Mouse (Mus musculus): ENCODE results near the gene Sumo3.
A peak's percentile ranks its signal among the peaks of the same experiment; 100 is the strongest.

Sumo3 gene

DNA sequence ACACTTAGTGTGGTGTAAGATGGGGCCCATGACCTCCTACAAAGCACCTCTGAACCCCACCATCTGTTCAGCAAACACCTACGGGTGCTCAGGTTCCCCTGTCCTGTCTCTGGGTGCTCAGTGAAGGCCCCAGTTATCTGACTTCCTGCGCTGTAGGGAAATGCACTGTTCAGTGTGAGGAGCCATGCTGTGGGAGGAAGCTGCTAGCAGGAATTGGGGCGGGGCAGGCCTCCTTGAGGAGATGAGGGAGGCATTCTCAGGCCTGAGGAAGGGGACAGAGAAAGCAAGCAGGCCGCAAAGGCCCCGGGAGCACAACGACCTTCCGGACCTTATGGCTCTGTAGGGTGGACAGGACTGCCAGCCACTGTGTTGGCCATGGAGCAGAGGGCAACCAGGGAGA is 16.8 kb upstream of the Sumo3 start:
- DNase-seq (ENCODE audit: extremely low read depth, low read depth): no peak

- no peak for DNase-seq (ENCODE audit: extremely low read depth, low read depth)
These were observed 16.1 kb upstream of the Sumo3 start for GRCm38 (mm10) chr10:77589749-77590148.

DNA sequence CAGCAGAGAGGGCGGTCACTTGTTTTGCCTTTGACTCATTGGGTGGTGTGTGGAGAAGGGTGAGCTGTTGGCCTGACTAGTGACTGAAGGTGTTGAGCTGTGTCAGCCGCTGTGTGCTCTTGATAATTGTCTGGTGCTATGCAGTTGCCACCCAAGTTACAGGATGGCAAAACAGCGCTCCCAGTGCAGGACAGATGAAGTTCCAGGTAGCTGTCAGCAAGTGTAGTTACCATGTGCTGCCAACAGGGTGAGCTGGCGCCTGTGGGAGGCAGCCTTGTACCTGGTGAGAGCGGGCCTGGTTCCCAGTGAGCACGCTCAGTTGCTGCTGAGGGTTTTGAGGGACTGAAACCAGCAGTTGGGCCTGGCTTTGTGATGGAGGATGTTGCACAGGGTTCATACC is 15.1 kb upstream of the Sumo3 start:
- no peak for DNase-seq (ENCODE audit: extremely low read depth, low read depth)

- DNase-seq (ENCODE audit: extremely low read depth, low read depth): no peak
These were observed 14.4 kb upstream of the Sumo3 start for GRCm38 (mm10) chr10:77591546-77591945.

- DNase-seq (ENCODE audit: extremely low read depth, low read depth): no peak
These were observed 9.8 kb upstream of the Sumo3 start for GRCm38 (mm10) chr10:77596060-77596459.

- DNase-seq (ENCODE audit: extremely low read depth, low read depth): no peak
These were observed 2.9 kb upstream of the Sumo3 start for GRCm38 (mm10) chr10:77603021-77603420.

- DNase-seq (ENCODE audit: extremely low read depth, low read depth): no peak
These were observed 1.8 kb upstream of the Sumo3 start for GRCm38 (mm10) chr10:77604111-77604510.

DNA sequence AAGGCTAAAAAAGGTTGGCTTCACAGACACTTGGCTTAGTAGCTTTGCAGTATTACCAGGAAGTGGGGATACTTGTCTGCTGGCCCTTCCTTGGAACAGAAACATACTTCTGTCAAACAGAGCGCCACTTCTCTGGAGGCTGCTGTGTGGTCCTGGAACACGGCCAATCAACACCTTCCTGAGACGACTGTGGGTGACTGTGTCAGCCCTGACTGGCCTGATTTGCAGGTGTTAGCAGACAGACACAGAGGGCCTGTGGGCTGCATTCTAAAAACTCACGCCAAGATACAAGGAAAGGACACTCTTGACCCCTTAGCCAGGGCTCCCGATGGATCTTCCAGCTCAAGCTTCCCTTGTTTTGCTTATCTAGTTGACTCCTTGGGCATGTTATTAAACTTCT is 939 bp upstream of the Sumo3 start:
- no peak for DNase-seq (ENCODE audit: extremely low read depth, low read depth)

GRCm38 (mm10) chr10:77605368-77605767 is 529 bp upstream of the Sumo3 start:
- peak; percentile 68 for DNase-seq (ENCODE audit: extremely low read depth, low read depth)

DNA sequence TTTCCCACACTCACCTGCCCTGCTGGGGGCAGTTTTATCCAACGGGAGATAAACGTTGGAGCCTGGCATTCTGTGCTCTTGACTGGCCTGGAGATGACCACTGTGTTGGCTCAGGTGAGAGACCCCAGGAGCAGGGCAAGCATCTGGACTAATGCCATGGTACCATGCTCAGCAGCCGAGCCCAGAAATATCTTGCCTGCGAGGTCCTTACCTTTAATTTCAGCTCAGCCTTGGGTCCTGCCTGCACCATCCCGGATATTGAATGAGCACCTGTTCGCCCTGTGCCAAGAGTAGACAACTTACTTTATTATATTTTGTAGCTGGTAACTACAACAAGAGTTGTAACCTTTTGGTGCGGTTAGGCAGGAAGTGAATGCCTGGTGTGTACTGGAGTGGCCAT is 958 bp downstream of the Sumo3 start:
- no peak for DNase-seq (ENCODE audit: extremely low read depth, low read depth)

GRCm38 (mm10) chr10:77607441-77607840 is 1.5 kb downstream of the Sumo3 start:
- no peak for DNase-seq (ENCODE audit: extremely low read depth, low read depth)

DNA sequence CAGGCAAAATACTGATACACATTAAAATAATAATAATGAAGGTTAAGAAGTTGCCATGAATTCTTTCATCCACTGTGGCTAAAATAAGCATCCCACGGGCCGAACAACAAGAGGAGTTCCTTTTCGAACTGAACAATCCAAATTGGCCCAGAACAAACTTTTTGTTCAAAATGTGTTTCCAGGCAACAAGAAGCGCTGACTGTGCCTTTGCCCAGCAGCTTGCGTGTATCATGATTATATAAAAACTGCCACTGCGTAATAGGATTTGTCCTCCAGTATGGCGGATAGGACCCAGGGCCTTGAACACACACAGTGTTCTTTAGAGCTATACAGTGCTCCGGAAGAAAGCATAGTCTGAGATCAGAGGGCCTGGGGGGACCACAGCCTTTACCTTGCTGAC is 2.7 kb downstream of the Sumo3 start:
- DNase-seq (ENCODE audit: extremely low read depth, low read depth): no peak

GRCm38 (mm10) chr10:77610221-77610961 is 4.5 kb downstream of the Sumo3 start:
- DNase-seq (ENCODE audit: extremely low read depth, low read depth): no peak

- DNase-seq (ENCODE audit: extremely low read depth, low read depth): no peak
These were observed 7.5 kb downstream of the Sumo3 start for GRCm38 (mm10) chr10:77613409-77613808.

GRCm38 (mm10) chr10:77615647-77616046 is 9.8 kb downstream of the Sumo3 start:
- no peak for DNase-seq (ENCODE audit: extremely low read depth, low read depth)

DNA sequence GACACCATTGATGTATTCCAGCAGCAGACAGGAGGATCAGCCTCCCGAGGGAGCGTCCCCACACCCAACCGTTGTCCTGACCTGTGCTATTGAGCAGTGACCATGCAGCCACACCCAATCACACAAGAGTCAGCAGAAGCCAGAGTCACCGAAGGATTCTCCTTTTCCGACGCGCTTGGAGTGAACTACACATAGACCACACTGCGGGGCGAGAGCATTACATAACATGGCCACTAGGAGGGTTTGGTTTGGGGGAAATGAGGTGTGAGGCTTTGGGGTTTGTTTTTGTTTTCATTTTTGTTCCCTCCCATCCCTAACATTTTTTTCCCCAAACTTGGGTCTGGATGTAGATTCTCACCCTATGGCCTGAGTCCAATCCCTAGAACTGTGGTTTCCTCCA is 10.3 kb downstream of the Sumo3 start:
- DNase-seq (ENCODE audit: extremely low read depth, low read depth): no peak

DNA sequence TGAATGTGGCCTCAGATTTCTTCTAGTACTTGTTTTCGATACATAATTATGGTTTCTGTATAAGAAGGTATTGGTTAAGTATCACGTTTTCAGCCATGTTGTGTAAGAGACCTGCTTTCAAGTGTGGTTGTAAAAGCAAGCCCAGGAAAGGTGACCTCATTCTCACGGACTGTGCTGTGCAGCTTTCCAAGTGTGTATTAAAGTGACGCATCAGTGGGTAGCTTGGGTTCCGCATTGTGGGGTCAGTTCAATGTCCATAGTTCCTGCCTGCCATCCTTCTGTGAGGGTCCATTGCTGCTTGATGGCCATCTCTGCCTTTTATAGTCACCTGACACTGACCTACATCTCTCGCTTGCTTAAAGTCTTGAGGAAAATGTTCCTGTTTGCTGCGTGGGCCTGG is 11.0 kb downstream of the Sumo3 start:
- no peak for DNase-seq (ENCODE audit: extremely low read depth, low read depth)

- DNase-seq (ENCODE audit: extremely low read depth, low read depth): no peak
These were observed 15.6 kb downstream of the Sumo3 start for GRCm38 (mm10) chr10:77621546-77621945.

DNA sequence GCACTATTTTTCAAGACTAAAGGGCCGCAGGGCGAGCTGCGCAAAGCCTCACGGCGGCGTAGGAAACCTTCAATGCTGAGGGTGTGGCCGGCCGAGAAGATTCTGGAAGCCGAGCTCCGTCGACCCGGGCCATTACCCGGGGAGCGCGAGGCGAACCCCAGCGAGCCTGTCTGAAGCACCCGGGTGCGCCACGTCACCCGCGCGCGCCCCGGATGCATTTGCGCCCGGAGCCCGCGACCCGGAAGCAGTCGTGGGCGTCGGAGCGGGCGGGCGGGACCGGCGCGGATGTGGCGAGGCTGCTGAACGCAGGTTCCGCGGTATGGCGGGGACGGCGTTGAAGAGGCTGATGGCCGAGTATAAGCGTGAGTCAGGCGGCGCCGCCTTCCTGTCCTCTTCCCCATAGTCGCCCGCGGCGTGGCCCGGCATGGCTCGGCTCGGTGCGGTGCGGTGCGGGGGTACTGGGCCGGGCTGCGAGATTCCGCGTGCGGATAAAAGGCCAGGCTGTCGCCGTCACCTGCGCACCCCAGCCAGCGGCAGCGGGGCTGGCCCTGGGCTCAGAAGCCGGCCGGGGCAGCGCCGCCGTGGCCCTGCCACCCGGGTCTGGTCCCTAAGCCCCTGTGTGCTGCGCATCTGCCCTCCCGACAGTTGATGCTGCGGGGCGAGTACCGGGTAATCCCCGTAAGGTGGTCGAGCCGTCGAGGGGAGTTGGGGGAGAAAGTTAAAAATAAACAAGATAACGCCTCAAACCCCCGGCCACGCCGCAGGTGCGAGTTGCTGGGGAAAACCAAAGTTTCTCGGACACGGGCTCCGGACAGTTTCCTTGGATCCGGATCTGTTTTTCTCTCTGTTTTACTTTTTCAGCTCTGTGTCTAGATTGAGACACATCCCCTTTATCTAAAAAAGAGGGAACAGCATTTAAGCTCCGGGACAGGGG is 16.4 kb downstream of the Sumo3 start, which contains the start of gene Ube2g2:
Gene Ube2g2, plus strand, starts transcription at position 221 of the 934 bp plus-strand sequence.
- DNase-seq (ENCODE audit: extremely low read depth, low read depth): no peak

DNA sequence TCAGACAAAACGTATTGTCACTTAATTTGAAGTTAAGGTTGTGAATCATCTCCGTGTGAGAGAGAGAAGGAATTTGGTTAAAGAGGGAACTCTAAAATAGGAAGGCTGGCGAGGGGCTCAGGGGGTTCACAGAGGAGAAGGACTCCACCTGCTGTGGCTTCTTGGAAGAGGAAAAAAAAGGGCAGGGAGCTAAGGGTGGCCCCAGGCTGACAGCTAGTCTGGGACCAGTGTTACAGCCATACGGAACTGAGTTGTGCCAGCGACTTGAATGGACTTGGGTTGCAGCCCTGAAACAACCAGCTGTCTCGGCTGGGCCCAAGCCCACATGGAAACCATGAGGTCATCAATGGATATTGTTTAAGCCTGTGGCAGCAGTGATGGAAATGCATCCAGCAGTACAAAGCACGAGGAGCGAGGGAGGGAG is 17.2 kb downstream of the Sumo3 start:
- DNase-seq (ENCODE audit: extremely low read depth, low read depth): no peak

GRCm38 (mm10) chr10:77623639-77624400 is 17.9 kb downstream of the Sumo3 start:
- no peak for DNase-seq (ENCODE audit: extremely low read depth, low read depth)

- no peak for DNase-seq (ENCODE audit: extremely low read depth, low read depth)
These were observed 18.7 kb downstream of the Sumo3 start for GRCm38 (mm10) chr10:77624570-77624995.

Data from MEL-GATA-1-ER (cell line).